In genomic region chr9:56264308-56265021, GRCm38 (mm10) we compare ENCODE assay signal across 9 mouse cellular contexts.
DNase-seq lines count a peak whose midpoint lies in the region; ATAC-seq and TF ChIP-seq lines count a peak whose summit lies in the region.
"Had no signal": no experiment of that assay in that cellular context is flagged by ENCODE, and none has a peak within 500 bp of the region (broad histone marks: within the 10 kb centered on the region; RNA-seq: fewer than 3 reads in every experiment).

No protein-coding gene starts in this region.

- no peak overlapping the region for H3K4me3 ChIP-seq in liver, embryonic 14.5 days (ENCODE audit: insufficient read depth in 1 of 2, low read depth in 2 of 2, low read length in 2 of 2)
- H3K4me3 ChIP-seq in liver, embryonic 11.5 days (ENCODE audit: low read depth, low read length): no peak overlapping the region
- H3K4me3 ChIP-seq in hindbrain, postnatal 0 days (ENCODE audit: low read length): no peak overlapping the region
- no peak overlapping the region for H3K4me3 ChIP-seq in neural tube, embryonic 15.5 days (replicated peaks)
- H3K4me3 ChIP-seq: embryonic facial prominence, embryonic 15.5 days had no signal

- peaks cover 5% of the 10 kb centered on the region for H3K9me3 ChIP-seq in liver, embryonic 14.5 days (ENCODE audit: control insufficient read depth, low read length)
- H3K9me3 ChIP-seq in liver, embryonic 11.5 days (ENCODE audit: control insufficient read depth, low read length): peaks cover 6% of the 10 kb centered on the region
- H3K9me3 ChIP-seq in hindbrain, postnatal 0 days (ENCODE audit: low read length): peaks cover 6% of the 10 kb centered on the region
- H3K9me3 ChIP-seq in neural tube, embryonic 15.5 days (replicated peaks): peaks cover 5% of the 10 kb centered on the region

- H3K27me3 ChIP-seq in liver, embryonic 14.5 days (ENCODE audit: control insufficient read depth, insufficient read depth, low read length): no peaks in the 10 kb centered on the region
- H3K27me3 ChIP-seq in liver, embryonic 11.5 days (replicated peaks; ENCODE audit: control insufficient read depth, insufficient read depth, low read length): no peaks in the 10 kb centered on the region
- no peaks in the 10 kb centered on the region for H3K27me3 ChIP-seq in hindbrain, postnatal 0 days (ENCODE audit: insufficient read depth, low read length)
- H3K27me3 ChIP-seq in neural tube, embryonic 15.5 days (replicated peaks): no peaks in the 10 kb centered on the region
- H3K27me3 ChIP-seq: embryonic facial prominence, embryonic 15.5 days had no signal

- H3K4me1 ChIP-seq in liver, embryonic 14.5 days (replicated peaks; ENCODE audit: control insufficient read depth in 2 of 2, insufficient read depth in 2 of 2, low read length in 1 of 2): peaks cover 6 to 14% of the 10 kb centered on the region in 2 experiments
- peaks cover 6% of the 10 kb centered on the region; the same call in 1 of the 2 replicates for H3K4me1 ChIP-seq in liver, embryonic 11.5 days (replicated peaks; ENCODE audit: control insufficient read depth, insufficient read depth, low read length)
- no peaks in the 10 kb centered on the region for H3K4me1 ChIP-seq in hindbrain, postnatal 0 days (ENCODE audit: insufficient read depth, low read length)
- H3K4me1 ChIP-seq in neural tube, embryonic 15.5 days: peaks cover 6% of the 10 kb centered on the region; the same call in 1 of the 2 replicates
- H3K4me1 ChIP-seq: embryonic facial prominence, embryonic 15.5 days had no signal

- TF ChIP-seq CTCF in liver, embryonic 14.5 days (IDR thresholded peaks at IDR 0.05; ENCODE audit: low read depth): peak; percentile 52
- TF ChIP-seq CTCF in hindbrain, postnatal 0 days (IDR thresholded peaks at IDR 0.05; ENCODE audit: low read depth): peak; percentile 89

- DNase-seq in liver, embryonic 14.5 days (ENCODE audit: low read depth in 3 of 3, low spot score in 3 of 3): no peak
- DNase-seq in liver, embryonic 11.5 days (ENCODE audit: low spot score): no peak
- DNase-seq in T-cell, adult 2 months (ENCODE audit: low spot score): peak; percentile 63
- peak; percentile 47 for DNase-seq in embryo, embryonic 10.5 days (ENCODE audit: low spot score)
- DNase-seq in hindbrain, postnatal 0 days (ENCODE audit: low spot score): peak; percentile 85
- peak; percentile 19 to 32 for DNase-seq in left cerebral cortex, postnatal 36 days (ENCODE audit: low spot score in 2 of 2)
- DNase-seq in gastrocnemius, postnatal 25 days: no peak

- no peaks in the 10 kb centered on the region for H3K36me3 ChIP-seq in liver, embryonic 14.5 days (replicated peaks; ENCODE audit: control insufficient read depth, insufficient read depth, low read depth)
- peaks cover 2% of the 10 kb centered on the region; the same call in 1 of the 2 replicates for H3K36me3 ChIP-seq in liver, embryonic 11.5 days (ENCODE audit: control insufficient read depth, insufficient read depth, low read length)
- no peaks in the 10 kb centered on the region for H3K36me3 ChIP-seq in hindbrain, postnatal 0 days (ENCODE audit: insufficient read depth, low read length)
- no peaks in the 10 kb centered on the region for H3K36me3 ChIP-seq in neural tube, embryonic 15.5 days
- H3K36me3 ChIP-seq: embryonic facial prominence, embryonic 15.5 days had no signal

- intact Hi-C loops in left cerebral cortex, postnatal 36 days (cut with DNase I): loop anchor here (2.0 to 5.0 kb wide), 3 partner anchors 52 to 288 kb away; no protein-coding TSS in a partner anchor

- no peak overlapping the region for H3K9ac ChIP-seq in liver, embryonic 14.5 days (replicated peaks)
- H3K9ac ChIP-seq in liver, embryonic 11.5 days (ENCODE audit: low read depth, low read length): no peak overlapping the region
- H3K9ac ChIP-seq in hindbrain, postnatal 0 days (replicated peaks; ENCODE audit: low read length): no peak overlapping the region
- H3K9ac ChIP-seq in neural tube, embryonic 15.5 days (replicated peaks): no peak overlapping the region
- H3K9ac ChIP-seq: embryonic facial prominence, embryonic 15.5 days had no signal

- no peak for TF ChIP-seq EP300 in liver, embryonic 14.5 days (IDR thresholded peaks at IDR 0.05; ENCODE audit: low read depth)

- 44% methylated on average over 7 of the region's 7 CpGs for WGBS in liver, embryonic 14.5 days (ENCODE audit: insufficient replicate concordance)
- 62% methylated on average over 7 of the region's 7 CpGs for WGBS in liver, embryonic 11.5 days
- 54% methylated on average over 7 of the region's 7 CpGs for WGBS in hindbrain, postnatal 0 days
- 59% methylated on average over 7 of the region's 7 CpGs for WGBS in neural tube, embryonic 15.5 days

- no peak overlapping the region for H3K4me2 ChIP-seq in liver, embryonic 14.5 days (ENCODE audit: low read depth)
- no peak overlapping the region for H3K4me2 ChIP-seq in liver, embryonic 11.5 days
- H3K4me2 ChIP-seq in hindbrain, postnatal 0 days (ENCODE audit: low read depth, low read length): no peak overlapping the region
- no peak overlapping the region for H3K4me2 ChIP-seq in neural tube, embryonic 15.5 days
- H3K4me2 ChIP-seq: embryonic facial prominence, embryonic 15.5 days had no signal

- no peak overlapping the region for H3K27ac ChIP-seq in liver, embryonic 14.5 days
- no peak overlapping the region for H3K27ac ChIP-seq in liver, embryonic 11.5 days (ENCODE audit: low read depth, low read length)
- H3K27ac ChIP-seq in hindbrain, postnatal 0 days: no peak overlapping the region
- no peak overlapping the region for H3K27ac ChIP-seq in neural tube, embryonic 15.5 days (replicated peaks)
- H3K27ac ChIP-seq: embryonic facial prominence, embryonic 15.5 days had no signal

- ATAC-seq in liver, embryonic 14.5 days (ENCODE audit: insufficient read depth): no peak
- ATAC-seq in liver, embryonic 11.5 days (replicated peaks; ENCODE audit: low FRiP score): no peak
- ATAC-seq in hindbrain, postnatal 0 days: peak; percentile 75
- peak; percentile 79 for ATAC-seq in neural tube, embryonic 15.5 days (ENCODE audit: low FRiP score)

Comparison
In these comparisons a context has a peak if more than half of its experiments do, and no peak if none do; other contexts are left out.
1. ATAC-seq: peak in hindbrain, postnatal 0 days (single experiment) and neural tube, embryonic 15.5 days (single experiment); none in liver, embryonic 14.5 days (single experiment) and liver, embryonic 11.5 days (single experiment).
2. DNase-seq: peak in T-cell, adult 2 months (single experiment), embryo, embryonic 10.5 days (single experiment), hindbrain, postnatal 0 days (single experiment) and left cerebral cortex, postnatal 36 days (2 of 2); none in liver, embryonic 14.5 days (0 of 3), liver, embryonic 11.5 days (single experiment) and gastrocnemius, postnatal 25 days (single experiment).